Mouse (Mus musculus) limb, embryonic 14.5 days (tissue): ENCODE measurements around the gene Hint1. TPM values are rescaled to one million over a fixed set of nuclear protein-coding genes. Genes with fewer than 3 reads are reported as not detected.

Experiments
- ATAC-seq: fragments of 200-750 bp; cut with Nextera tagmentation; 2 replicates; pipeline ENCODE4 v1.8.0; 2017; ENCODE audit warnings: low read depth, moderate number of reproducible peaks, moderate TSS enrichment; ENCODE audit not compliant: low FRiP score
- DNase-seq: peaks from one replicate; pipeline ENCODE4 v3.0.0-alpha.2; 2015; ENCODE audit warnings: low spot score
- H3K27ac ChIP-seq: fragments of 300-500 bp; sonication (generic); replicated peaks from 2 replicates; pipeline ENCODE4 v1.5.1; 2014; ENCODE audit warnings: low read depth, mild to moderate bottlenecking, low read length, moderate library complexity, mixed read lengths
- H3K27me3 ChIP-seq: fragments of 300-500 bp; sonication (generic); 2 replicates; pipeline ENCODE4 v1.6.1; 2014; ENCODE audit warnings: low read length, mixed read lengths; ENCODE audit not compliant: control insufficient read depth, insufficient read depth
- H3K36me3 ChIP-seq: fragments of 300-500 bp; sonication (generic); 2 replicates; pipeline ENCODE4 v1.6.1; 2014; ENCODE audit warnings: mild to moderate bottlenecking, low read length, moderate library complexity, mixed read lengths; ENCODE audit not compliant: control insufficient read depth, insufficient read depth
- H3K4me1 ChIP-seq: fragments of 300-500 bp; sonication (generic); 2 replicates; pipeline ENCODE4 v1.6.1; 2014; ENCODE audit warnings: antibody characterized with exemption, low read length, mixed read lengths; ENCODE audit not compliant: control insufficient read depth, insufficient read depth
- H3K4me2 ChIP-seq: fragments of 300-500 bp; sonication (generic); replicated peaks from 2 replicates; pipeline ENCODE4 v1.6.1; 2014; ENCODE audit warnings: low read depth, mild to moderate bottlenecking, low read length, moderate library complexity; ENCODE audit not compliant: severe bottlenecking
- H3K4me3 ChIP-seq: fragments of 300-500 bp; sonication (generic); replicated peaks from 2 replicates; pipeline ENCODE4 v1.5.1; 2014; ENCODE audit warnings: low read length
- H3K9ac ChIP-seq: fragments of 300-500 bp; sonication (generic); 2 replicates; pipeline ENCODE4 v1.6.1; 2014; ENCODE audit warnings: mild to moderate bottlenecking, low read depth, low read length, moderate library complexity; ENCODE audit not compliant: severe bottlenecking
- H3K9me3 ChIP-seq: fragments of 300-500 bp; sonication (generic); 2 replicates; pipeline ENCODE4 v1.6.1; 2016; ENCODE audit warnings: low read length; ENCODE audit not compliant: control insufficient read depth
- POLR2A ChIP-seq: fragments of 200-500 bp; IDR thresholded peaks from 2 replicates; pipeline ENCODE4 v1.8.0; 2012; ENCODE audit warnings: inconsistent platforms, mild to moderate bottlenecking, moderate library complexity, borderline replicate concordance; ENCODE audit not compliant: insufficient read depth, insufficient read length; ENCODE audit errors: extremely low read depth
- WGBS: fragments of 180-500 bp; shearing (Covaris S2); extraction: QIAGEN DNeasy Blood & Tissue Kit; methylation state at CpG from one replicate; pipeline ENCODE4 v1.1.7; 2014; 5-methylcytosine and 5-hydroxymethylcytosine counted together
- polyA plus RNA-seq, 2 experiments: library from polyadenylated mRNA; depleted of rRNA in 1 of 2; stranded (reverse) in 1 of 2; unstranded in 1 of 2; fragments of >200 nt; fragmentation: Nextera tagmentation in 1 of 2; extraction: Ambion mirVana in 1 of 2; gene quantifications; 2 replicates each; pipeline versions ENCODE4 v1.2.1 to v1.2.3; 2012 to 2014

The Hint1 gene
- polyA plus RNA-seq, 2 experiments, result 602 to 618 TPM

DNA sequence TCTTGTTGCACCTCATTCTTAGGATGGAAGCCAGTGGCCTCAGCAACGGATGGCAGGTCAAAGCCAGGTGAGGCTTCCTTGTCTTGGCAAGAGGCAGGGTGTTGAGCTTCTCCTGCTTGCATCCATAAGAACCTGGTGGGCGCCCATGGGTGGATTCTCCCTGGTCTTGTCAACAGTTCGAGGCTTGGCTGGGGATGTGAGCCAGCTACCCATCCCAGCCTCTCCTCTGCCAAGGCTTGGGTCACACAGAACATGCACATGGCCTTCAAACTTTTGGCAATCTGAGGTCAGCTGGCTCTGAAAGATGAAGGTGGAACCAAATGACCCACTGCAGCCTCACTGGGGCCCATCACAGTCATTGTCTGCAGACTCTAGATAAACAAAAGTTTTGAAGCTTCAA lies 45.0 kb downstream of the Hint1 start:
- Histone ChIP-seq H3K27ac (no peak overlapping the region), H3K9ac (no peak overlapping the region), H3K9me3 (no peaks in the 10 kb centered on the region), H3K4me3 (no peak overlapping the region), H3K36me3 (peaks cover 57% of the 10 kb centered on the region), H3K27me3 (no peaks in the 10 kb centered on the region), H3K4me2 (no peak overlapping the region), H3K4me1 (no peaks in the 10 kb centered on the region)
- WGBS, result 95% methylated on average over 3 of the region's 3 CpGs
- no peak for ATAC-seq
- DNase-seq, result no peak
- no peak for TF ChIP-seq POLR2A

DNA sequence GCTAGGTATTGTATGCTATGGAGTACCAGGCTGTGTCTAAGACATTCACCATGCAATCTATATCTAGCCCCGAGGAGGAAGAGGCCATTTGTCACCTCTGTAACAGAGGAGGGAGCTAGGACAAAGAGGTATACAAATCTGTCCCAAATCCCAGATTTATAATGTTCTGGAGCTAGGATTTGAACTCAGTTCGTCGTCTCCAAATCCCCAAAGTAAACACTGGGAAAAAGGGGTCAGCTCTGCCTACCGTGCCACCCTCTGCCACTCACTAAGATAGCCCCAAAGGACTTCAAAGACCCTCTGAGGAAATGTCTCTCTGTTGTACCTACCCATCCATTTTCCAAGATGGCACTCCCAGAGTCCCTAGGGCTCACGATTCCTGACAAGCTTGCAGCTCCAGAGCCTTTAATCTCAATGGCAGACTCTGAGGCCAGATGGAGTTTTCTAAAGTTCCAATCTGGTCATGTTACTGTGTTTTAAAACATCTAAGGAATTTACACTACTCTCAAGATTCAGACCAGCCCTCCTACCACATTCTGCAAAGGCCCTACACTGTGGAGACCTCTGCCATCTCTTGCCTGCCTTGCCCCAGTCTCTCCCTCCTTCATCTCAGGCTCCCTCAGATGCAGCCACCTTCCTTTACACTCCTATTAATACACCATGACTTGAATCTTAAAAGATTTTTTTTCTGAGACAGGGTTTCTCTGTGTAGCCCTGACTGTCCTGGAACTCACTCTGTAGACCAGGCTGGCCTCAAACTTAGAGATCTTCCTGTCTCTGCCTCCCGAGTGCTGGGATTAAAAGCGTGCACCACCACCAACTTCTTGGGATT lies 45.7 kb downstream of the Hint1 start:
- no peak overlapping the region for H3K9ac ChIP-seq
- peaks cover 64% of the 10 kb centered on the region for H3K36me3 ChIP-seq
- TF ChIP-seq POLR2A, result no peak
- 89% methylated on average over 7 of the region's 7 CpGs for WGBS
- no peak for DNase-seq
- no peak overlapping the region for H3K4me3 ChIP-seq
- no peaks in the 10 kb centered on the region for H3K27me3 ChIP-seq
- no peak overlapping the region for H3K27ac ChIP-seq
- H3K9me3 ChIP-seq, result no peaks in the 10 kb centered on the region
- no peak for ATAC-seq
- no peaks in the 10 kb centered on the region for H3K4me1 ChIP-seq
- no peak overlapping the region for H3K4me2 ChIP-seq

DNA sequence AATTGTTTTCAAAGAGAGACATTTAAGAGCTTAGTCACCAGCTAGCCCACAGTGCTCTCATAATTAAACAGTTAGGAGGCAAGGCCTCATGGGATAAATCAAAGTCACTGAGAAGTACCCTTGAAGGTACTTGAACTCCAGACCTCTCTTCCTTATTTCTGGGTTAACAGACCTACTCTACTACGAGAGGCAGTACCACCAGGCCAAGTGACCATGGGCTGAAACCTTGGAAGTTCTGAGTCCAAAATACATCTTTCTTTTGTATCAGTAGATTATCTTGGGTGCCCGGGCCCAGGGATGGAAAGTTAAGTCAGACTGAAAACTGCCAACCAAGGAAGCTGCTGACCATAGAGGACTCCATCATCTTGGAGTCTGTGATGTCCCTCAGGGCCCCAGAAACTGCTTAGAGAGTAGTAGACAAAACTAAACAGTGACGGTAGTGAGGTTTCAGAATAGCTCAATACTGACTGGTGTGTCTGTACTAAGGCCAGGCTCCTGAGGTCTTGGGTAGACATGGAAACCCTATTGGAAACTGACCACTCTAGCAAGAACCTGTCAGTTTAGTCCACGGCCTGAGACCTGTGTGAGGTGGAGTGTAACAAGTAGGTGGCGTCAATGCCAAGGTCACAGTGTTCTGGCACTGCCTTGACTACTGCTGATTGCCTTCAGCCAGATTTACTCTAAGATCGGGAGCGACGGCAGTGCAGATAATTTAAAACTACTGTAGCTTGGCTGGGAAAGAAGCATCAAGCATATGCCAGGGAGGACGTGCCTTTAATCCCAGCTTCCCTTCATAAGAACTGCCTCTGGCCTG lies 46.5 kb downstream of the Hint1 start:
- Histone ChIP-seq H3K4me1 (no peaks in the 10 kb centered on the region), H3K9me3 (no peaks in the 10 kb centered on the region), H3K4me2 (no peak overlapping the region), H3K4me3 (no peak overlapping the region), H3K27ac (no peak overlapping the region), H3K9ac (no peak overlapping the region), H3K36me3 (peaks cover 72% of the 10 kb centered on the region), H3K27me3 (no peaks in the 10 kb centered on the region)
- no peak for ATAC-seq
- no peak for DNase-seq
- WGBS, result 89% methylated on average over 9 of the region's 9 CpGs
- no peak for TF ChIP-seq POLR2A

DNA sequence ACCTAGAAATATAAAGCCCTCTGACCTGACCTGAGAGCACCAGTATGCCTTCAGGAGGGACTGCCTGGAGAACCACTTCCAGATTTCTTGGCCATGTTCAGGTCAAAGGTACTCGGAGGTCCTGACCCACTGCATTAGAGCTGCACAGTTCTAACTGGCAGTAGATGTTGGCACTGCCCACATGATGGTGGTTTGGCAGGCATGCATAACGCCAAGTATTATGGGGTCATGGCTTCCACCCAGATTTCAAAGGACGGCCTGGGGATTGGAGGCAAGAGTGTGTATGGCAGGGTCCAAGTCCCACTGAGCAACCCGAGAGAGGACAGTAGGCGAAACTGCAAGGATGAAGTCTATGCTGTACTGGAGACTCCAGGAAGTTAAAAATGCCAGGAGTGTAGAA lies 47.7 kb downstream of the Hint1 start:
- Histone ChIP-seq H3K27ac (no peak overlapping the region), H3K4me1 (no peaks in the 10 kb centered on the region), H3K9me3 (no peaks in the 10 kb centered on the region), H3K27me3 (no peaks in the 10 kb centered on the region), H3K9ac (no peak overlapping the region), H3K4me3 (no peak overlapping the region), H3K36me3 (peaks cover 81% of the 10 kb centered on the region), H3K4me2 (no peak overlapping the region)
- 90% methylated on average over 5 of the region's 5 CpGs for WGBS
- ATAC-seq, result no peak
- DNase-seq, result no peak
- no peak for TF ChIP-seq POLR2A

DNA sequence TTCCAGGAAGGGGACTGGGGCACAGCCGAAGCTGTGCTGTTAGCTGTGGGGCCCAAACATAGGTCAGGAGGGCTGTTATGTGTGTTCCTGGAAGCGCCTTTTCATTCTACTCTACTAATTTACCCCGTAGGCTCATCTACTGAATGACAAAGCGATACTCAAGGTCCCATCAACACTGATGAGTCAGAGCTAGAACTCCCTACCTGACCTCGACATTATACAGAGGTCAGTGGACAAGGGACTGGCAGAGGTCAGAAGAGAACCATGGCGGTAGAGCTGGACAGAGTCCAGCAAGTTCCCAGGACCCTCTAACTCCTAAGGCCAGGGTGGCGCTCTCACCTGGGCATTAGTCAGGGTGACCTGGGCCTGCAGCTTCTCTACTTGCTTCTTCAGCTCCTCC lies 51.3 kb downstream of the Hint1 start:
- no peak for ATAC-seq
- Histone ChIP-seq H3K36me3 (peaks cover 85% of the 10 kb centered on the region), H3K4me1 (no peaks in the 10 kb centered on the region)

More for the DNA sequence above, 51.3 kb downstream of the Hint1 start:
- Histone ChIP-seq H3K4me2 (no peak overlapping the region), H3K4me3 (no peak overlapping the region), H3K27ac (no peak overlapping the region), H3K9ac (no peak overlapping the region), H3K27me3 (no peaks in the 10 kb centered on the region), H3K9me3 (no peaks in the 10 kb centered on the region)
- no peak for TF ChIP-seq POLR2A
- 93% methylated on average over 7 of the region's 7 CpGs for WGBS
- no peak for DNase-seq
